Mouse (Mus musculus) C2C12 (cell line): ENCODE measurements around the gene Arhgef12. TPM values are rescaled to one million over a fixed set of nuclear protein-coding genes. Genes with fewer than 3 reads are reported as not detected.

Experiments used
- H3K27me3 ChIP-seq: one replicate; pipeline ENCODE4 v1.6.1; 2011; ENCODE audit not compliant: control insufficient read depth, insufficient read depth, insufficient read length
- H3K36me3 ChIP-seq: one replicate; pipeline ENCODE4 v1.6.1; 2011; ENCODE audit not compliant: control insufficient read depth, insufficient read depth
- H3K4me3 ChIP-seq: one replicate; pipeline ENCODE4 v1.5.1; 2011; ENCODE audit warnings: mild to moderate bottlenecking, control low read depth; ENCODE audit not compliant: poor library complexity, insufficient read depth, severe bottlenecking
- H3K79me2 ChIP-seq: one replicate; pipeline ENCODE4 v1.6.1; 2011; ENCODE audit not compliant: control insufficient read depth, insufficient read depth
- H3K79me3 ChIP-seq: one replicate; pipeline ENCODE4 v1.6.1; 2011; ENCODE audit warnings: low read depth, control low read depth
- H3ac ChIP-seq: one replicate; pipeline ENCODE3; 2011; ENCODE audit warnings: low read depth; ENCODE audit not compliant: control insufficient read depth, insufficient read length
- CEBPB ChIP-seq: IDR thresholded peaks from one replicate; pipeline ENCODE4 v1.6.1; 2011; ENCODE audit warnings: low read depth, mild to moderate bottlenecking, control low read depth, moderate library complexity
- CTCF ChIP-seq: IDR thresholded peaks from one replicate; pipeline ENCODE4 v1.5.1; 2011; ENCODE audit not compliant: control insufficient read depth, insufficient read depth, insufficient read length
- FOSL1 ChIP-seq: IDR thresholded peaks from one replicate; pipeline ENCODE4 v1.8.0; 2011; ENCODE audit warnings: mild to moderate bottlenecking, low read length; ENCODE audit not compliant: poor library complexity, insufficient read depth, severe bottlenecking
- MAX ChIP-seq: IDR thresholded peaks from one replicate; pipeline ENCODE4 v1.6.1; 2011; ENCODE audit warnings: mild to moderate bottlenecking, control low read depth
- MYOD1 ChIP-seq: IDR thresholded peaks from one replicate; pipeline ENCODE4 v1.6.1; 2011; ENCODE audit warnings: low read depth; ENCODE audit not compliant: control insufficient read depth, insufficient read length
- MYOG ChIP-seq: IDR thresholded peaks from one replicate; pipeline ENCODE4 v1.6.1; 2011; ENCODE audit not compliant: control insufficient read depth, insufficient read length; ENCODE audit errors: extremely low read depth
- USF1 ChIP-seq: IDR thresholded peaks from one replicate; pipeline ENCODE4 v1.6.1; 2011; ENCODE audit warnings: low read depth, mild to moderate bottlenecking, control low read depth, moderate library complexity
- polyA plus RNA-seq: library from polyadenylated mRNA; unstranded; fragments of >200 nt; fragmentation: generic; extraction: Trizol; gene quantifications from one replicate; pipeline ENCODE4 v1.2.1, GENCODE M21; 2012; ENCODE audit warnings: missing spikeins

The Arhgef12 gene
- polyA plus RNA-seq, 1 experiment: 13.8 TPM

DNA sequence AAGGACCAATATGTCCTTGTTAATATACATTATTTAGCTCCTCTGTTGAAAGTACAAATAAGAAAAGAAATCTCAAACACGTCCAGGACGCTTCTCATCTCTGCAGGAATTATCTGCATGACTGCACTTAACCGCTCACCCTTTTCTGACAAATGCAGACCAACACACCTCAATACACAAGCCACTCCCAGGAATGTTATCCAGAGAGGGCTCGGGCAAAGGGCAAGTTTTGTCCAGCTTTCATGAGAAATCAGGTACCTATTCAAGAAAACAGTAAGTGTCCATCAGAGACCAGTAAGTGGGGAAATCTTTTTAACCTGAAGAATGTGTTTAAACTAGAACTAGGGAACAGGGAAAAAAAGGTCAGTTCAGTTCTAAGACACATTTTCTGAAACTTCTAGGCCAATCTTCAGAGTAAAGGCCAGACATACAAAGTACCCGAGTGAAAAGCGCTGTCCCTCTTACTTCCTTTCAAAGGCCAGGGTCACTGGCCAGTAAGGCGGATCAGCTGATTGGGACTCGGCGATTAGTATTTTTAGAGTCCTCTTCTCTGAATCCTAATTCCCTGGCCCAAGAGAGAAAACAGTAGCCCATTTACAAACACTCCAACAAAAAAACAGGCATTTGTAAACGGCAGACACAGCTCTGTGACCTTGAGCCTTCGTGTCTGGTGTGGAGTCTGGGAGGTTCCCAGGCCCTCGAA, 8.5 kb upstream of the Arhgef12 start:
- H3K79me3 ChIP-seq: no peaks in the 10 kb centered on the region
- TF ChIP-seq MYOG (no peak), MYOD1 (no peak), CTCF (no peak), USF1 (no peak), FOSL1 (no peak), CEBPB (no peak), MAX (no peak)
- no peak overlapping the region for H3ac ChIP-seq
- H3K4me3 ChIP-seq: no peak overlapping the region
- H3K27me3 ChIP-seq: peaks cover 5% of the 10 kb centered on the region
- H3K79me2 ChIP-seq: no peaks in the 10 kb centered on the region
- no peaks in the 10 kb centered on the region for H3K36me3 ChIP-seq

DNA sequence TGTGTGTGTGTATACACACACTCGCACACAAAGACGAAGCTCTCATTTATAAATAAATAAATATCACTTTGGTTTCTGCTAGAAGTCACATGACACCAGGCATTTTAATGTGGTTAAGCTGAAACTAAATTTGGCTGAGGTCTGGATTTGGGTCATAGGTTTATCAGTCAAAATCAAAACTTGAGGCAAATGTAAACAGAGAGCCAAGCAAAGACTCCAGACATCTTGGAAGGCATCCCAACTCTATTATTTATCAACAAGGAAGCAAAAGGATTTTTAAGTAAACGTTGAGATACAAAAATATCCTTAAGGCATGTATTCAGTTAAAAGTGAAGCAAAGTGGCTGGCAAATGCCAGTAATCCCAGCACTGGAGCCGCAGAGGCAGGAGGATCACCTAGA, 7.8 kb upstream of the Arhgef12 start:
- no peak for TF ChIP-seq CEBPB
- TF ChIP-seq MYOD1: no peak
- TF ChIP-seq MYOG: no peak
- TF ChIP-seq MAX: no peak
- no peak for TF ChIP-seq USF1
- no peak for TF ChIP-seq FOSL1
- TF ChIP-seq CTCF: no peak
- peaks cover 5% of the 10 kb centered on the region for H3K27me3 ChIP-seq
- H3ac ChIP-seq: no peak overlapping the region
- no peaks in the 10 kb centered on the region for H3K79me2 ChIP-seq
- no peak overlapping the region for H3K4me3 ChIP-seq
- no peaks in the 10 kb centered on the region for H3K79me3 ChIP-seq
- H3K36me3 ChIP-seq: no peaks in the 10 kb centered on the region

DNA sequence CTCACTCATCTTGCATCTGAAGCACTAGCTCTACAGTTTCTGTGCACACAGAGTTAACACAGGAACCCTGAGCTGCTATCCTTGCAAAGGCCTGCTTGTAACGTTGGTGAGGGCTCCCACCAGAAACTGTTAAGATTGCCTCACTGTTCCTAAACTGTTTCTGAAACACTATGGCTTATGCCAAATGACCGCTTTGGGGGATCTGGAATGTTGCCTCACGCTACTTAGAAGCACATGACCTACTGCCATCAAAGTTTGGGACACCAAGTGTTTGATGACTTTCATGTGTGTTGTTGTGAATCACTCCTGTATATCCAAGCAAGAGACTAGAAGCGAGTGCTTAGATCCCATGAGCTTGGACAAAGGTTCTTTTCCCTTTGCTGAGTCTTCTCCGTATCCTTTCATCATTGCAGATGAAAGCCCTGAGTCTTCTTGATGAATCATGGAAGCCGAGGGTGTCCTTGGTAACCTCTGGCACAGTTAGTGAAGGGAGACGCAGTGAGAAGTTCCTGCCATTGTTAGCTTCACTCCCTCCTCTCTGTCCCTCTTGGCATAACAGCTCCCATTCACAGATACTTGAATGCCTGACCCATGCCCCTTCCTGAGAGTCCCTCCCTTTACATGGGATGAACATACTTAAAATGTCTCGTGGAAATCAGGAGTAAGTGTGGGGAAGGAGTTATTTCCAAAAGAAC, 3.4 kb upstream of the Arhgef12 start:
- no peaks in the 10 kb centered on the region for H3K36me3 ChIP-seq
- H3K79me2 ChIP-seq: peaks cover 1% of the 10 kb centered on the region
- TF ChIP-seq CTCF (no peak), MAX (no peak), CEBPB (no peak), USF1 (no peak)
- no peaks in the 10 kb centered on the region for H3K79me3 ChIP-seq
- no peaks in the 10 kb centered on the region for H3K27me3 ChIP-seq
- H3K4me3 ChIP-seq: no peak overlapping the region
- H3ac ChIP-seq: no peak overlapping the region

DNA sequence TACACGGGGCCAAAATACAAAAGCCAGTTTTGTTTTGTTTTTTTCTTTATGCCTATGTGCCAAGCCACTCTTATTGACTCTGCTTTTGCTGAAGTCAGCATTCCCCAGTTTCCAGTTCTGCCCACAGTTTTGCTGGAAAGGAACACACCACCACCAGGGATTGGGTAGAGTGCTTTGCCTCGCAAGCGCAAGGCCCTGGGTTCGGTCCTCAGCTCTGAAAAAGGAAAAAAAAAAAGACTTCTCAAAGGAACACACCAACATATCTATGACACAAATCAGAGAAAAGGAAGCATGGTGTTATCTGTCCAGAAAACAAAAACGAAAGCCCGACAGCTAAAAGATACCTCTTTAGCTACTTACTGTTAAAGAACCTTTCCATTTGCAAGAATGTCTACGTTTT, 2.1 kb upstream of the Arhgef12 start:
- Histone ChIP-seq H3K79me3 (peaks cover 12% of the 10 kb centered on the region), H3ac (no peak overlapping the region), H3K4me3 (no peak overlapping the region), H3K36me3 (no peaks in the 10 kb centered on the region), H3K79me2 (peaks cover 14% of the 10 kb centered on the region), H3K27me3 (no peaks in the 10 kb centered on the region)
- no peak for TF ChIP-seq MYOD1
- no peak for TF ChIP-seq USF1
- no peak for TF ChIP-seq FOSL1
- TF ChIP-seq CEBPB: no peak
- no peak for TF ChIP-seq MYOG
- no peak for TF ChIP-seq MAX
- TF ChIP-seq CTCF: no peak

DNA sequence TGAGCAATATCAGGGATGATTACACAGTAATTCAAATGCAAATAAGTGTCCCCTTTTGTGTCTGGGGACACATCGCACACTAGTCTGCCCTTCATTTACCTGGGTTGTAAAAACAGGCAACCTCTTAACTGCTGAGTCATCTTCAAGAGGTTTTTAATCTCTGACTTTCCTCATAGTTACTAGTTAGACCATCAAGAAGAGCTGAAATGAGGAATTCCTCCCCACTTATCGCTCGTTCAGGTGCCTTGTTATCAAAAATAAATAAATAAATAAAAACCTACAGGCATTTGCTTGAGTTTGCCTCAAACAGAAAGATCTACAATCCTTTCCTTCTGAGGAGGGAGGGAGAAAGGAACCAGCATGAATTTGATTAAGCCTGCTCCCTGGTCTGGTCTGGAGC, 1.7 kb upstream of the Arhgef12 start:
- H3K79me2 ChIP-seq: peaks cover 18% of the 10 kb centered on the region
- H3K27me3 ChIP-seq: no peaks in the 10 kb centered on the region
- TF ChIP-seq CEBPB (no peak), CTCF (no peak), FOSL1 (no peak), MAX (no peak), MYOD1 (no peak), MYOG (no peak), USF1 (no peak)
- H3K36me3 ChIP-seq: no peaks in the 10 kb centered on the region
- no peak overlapping the region for H3ac ChIP-seq
- peaks cover 16% of the 10 kb centered on the region for H3K79me3 ChIP-seq
- H3K4me3 ChIP-seq: no peak overlapping the region

DNA sequence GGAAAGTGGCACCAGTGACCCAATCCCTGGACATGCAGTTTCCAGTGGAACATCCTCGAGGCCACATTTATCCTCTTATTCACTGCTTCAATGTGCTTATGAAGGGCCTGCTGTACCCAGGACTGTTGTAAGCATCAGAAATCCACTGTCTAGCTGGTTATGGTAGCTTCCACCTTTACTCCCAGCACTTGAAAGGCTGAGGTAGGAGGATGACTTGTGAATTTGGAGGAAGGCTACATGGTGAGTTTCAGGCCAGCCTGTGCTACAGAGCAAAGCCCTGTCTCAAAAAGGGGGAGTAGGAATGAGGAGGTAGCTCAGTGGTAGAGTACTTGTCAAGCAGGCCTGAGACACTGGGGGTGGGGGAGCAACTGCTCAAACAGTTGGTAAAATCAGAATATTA, 1.0 kb upstream of the Arhgef12 start:
- no peak overlapping the region for H3ac ChIP-seq
- peaks cover 23% of the 10 kb centered on the region for H3K79me3 ChIP-seq
- H3K36me3 ChIP-seq: no peaks in the 10 kb centered on the region
- no peak for TF ChIP-seq MYOD1
- no peak for TF ChIP-seq MAX
- no peak for TF ChIP-seq MYOG
- TF ChIP-seq USF1: no peak
- H3K27me3 ChIP-seq: no peaks in the 10 kb centered on the region
- H3K79me2 ChIP-seq: peaks cover 25% of the 10 kb centered on the region
- H3K4me3 ChIP-seq: no peak overlapping the region
